Mouse (Mus musculus) left cerebral cortex, adult 11 months (tissue): ENCODE measurements around the gene Col27a1.

Experiments used
- DNase-seq: peaks from one replicate; pipeline ENCODE4 v3.0.0; 2022; ENCODE audit warnings: low spot score

Col27a1 gene

DNA sequence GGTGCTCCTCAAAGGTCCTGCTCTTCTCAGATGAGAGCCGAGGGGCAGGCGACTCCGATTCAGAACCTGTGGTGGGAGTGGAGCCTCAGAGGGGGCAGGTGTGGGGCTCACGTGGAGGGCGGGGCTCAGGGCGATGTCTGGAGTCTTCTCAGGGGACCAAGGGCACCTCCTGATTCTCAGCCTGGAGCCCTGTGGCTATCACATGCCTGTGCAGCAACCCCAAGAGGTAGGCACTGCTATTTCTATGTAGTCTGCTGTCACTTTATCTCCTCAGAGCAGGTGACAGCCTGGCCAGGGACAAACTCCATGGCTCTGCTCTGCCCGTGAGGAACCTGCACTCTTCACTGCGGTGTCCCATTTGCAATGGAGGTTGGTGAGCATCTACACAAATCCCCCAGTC is 159.6 kb downstream of the Col27a1 start:
- DNase-seq, result no peak

DNA sequence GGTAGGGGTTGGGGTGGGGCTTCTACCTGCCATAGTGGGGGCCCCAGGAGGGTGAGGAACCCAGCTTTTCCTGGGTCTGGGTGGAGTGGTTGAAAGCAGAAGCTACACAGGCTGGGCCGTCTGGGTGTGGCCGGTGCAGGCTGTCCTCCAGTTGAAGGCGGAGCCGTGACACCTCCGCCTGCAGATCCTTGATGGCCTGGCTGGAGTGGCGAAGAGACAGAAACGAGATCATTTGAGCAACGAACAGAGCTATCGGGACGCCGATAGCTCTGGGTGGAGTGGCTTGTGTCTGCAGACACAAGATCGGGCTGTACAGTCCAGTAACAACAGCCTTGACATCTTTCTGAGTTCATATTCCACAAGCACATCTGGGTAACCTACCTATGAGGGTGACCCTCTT is 160.5 kb downstream of the Col27a1 start:
- DNase-seq, result no peak

- DNase-seq, result no peak
Measured at GRCm38 (mm10) chr4:63375367-63375766, 161.6 kb downstream of the Col27a1 start.

DNA sequence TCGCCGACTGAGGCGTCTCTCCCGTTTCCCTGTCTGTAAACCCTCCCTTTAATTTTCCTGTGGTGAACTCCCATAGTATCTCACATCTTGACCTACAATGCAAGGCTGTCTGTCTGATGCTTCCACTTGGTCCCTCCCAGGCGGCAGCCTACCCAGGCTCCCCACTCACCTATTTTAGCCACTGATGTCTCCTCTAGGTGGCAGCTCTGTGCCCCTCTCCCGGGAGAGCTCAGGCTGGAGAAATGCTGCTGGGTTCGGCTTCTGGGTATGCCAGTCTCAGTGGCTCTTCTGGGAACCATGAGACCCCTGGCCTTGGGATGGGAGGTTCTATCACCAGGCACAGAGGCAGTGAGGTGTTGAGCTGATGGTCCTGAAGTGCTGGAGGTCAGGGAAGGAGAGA is 163.7 kb downstream of the Col27a1 start:
- DNase-seq, result no peak

DNA sequence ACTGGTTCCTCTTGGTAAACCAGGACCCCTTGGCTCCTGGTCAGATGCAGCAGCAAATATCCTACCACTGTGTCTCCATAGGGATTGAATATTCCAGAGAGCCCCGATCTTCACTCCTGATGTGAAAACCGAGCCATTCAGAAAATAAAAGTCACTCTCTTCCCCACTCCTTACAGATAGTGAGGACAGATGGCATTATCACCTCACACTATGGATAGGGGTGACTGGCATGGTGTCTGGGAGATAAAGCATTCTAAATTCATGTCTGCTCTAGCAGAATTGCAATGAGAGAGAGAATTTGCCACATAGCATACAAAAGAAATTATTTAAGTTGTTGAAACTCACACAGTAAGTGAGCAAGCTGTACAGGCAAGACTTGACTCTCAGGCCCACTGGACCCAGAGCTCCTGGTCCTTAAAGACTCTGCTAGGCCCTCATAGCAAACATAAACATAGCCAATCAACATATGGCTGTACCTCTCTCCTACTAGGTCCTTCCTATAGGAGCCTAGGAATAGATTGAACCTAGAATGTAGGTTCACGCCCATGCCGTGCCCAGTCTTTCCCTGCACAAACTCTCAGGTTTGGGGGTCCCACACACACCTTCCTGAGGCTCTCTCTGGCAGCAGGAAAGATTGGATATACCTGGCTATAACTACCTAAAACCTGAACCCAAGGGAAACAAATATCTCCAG is 169.0 kb downstream of the Col27a1 start:
- DNase-seq, result no peak

GRCm38 (mm10) chr4:63383474-63383873 is 169.7 kb downstream of the Col27a1 start:
- DNase-seq, result no peak

GRCm38 (mm10) chr4:63384262-63384661 is 170.5 kb downstream of the Col27a1 start:
- DNase-seq, result no peak
